Mouse (Mus musculus) monocyte, adult 5-6 weeks (primary cell): Measurements from ENCODE around the gene Prss30. TPM values are rescaled to one million over a fixed set of nuclear protein-coding genes. Genes with fewer than 3 reads are reported as not detected.

Experiments used
- ATAC-seq: fragments of 153-309, 156-312 bp; replicated peaks from 2 replicates; pipeline ENCODE4 v1.8.0; 2017; ENCODE audit warnings: mild to moderate bottlenecking; ENCODE audit not compliant: low TSS enrichment, insufficient number of reproducible peaks, severe bottlenecking, poor library complexity, low FRiP score
- total RNA-seq: library from RNA; stranded (forward); fragments of 200-1000, 200-491, 200-594 nt; gene quantifications from 3 replicates; pipeline ENCODE4 v1.2.3, GENCODE M21; 2017

Gene Prss30
- 0.76 to 1.2 TPM in 2 of 3 replicates, not detected in the other for total RNA-seq

GRCm38 (mm10) chr17:23980297-23980909, at the start of gene Prss30:
Gene Prss30, minus strand, starts transcription at chr17:23980566.
- ATAC-seq, result peak; percentile 64

GRCm38 (mm10) chr17:24029477-24029876, 49.1 kb upstream of the Prss30 start:
- ATAC-seq, result no peak

- ATAC-seq, result 0 out of 2 replicates have a peak, but pooled peaks have one; percentile 17
Observed at GRCm38 (mm10) chr17:24021375-24022199, 41.2 kb upstream of the Prss30 start.

DNA sequence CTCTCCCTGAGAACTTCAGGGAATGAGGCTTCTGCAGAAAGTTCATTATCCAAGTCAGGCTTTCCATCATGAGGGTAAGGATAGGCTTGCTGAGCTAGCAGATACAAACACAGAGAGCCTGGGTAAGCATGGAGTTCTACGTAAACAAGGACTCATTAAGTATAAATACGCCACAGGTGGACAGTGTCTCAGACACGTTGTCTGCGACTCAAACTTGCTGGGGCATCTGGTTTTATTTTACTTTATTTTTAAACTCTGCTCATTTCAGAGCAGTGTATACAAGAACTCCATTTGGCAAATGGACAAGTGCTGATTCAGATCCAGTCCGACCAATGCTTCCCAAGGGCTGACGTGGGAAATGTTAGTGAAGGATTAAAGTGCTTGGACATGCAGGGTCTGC, 40.3 kb upstream of the Prss30 start:
- ATAC-seq, result no peak

DNA sequence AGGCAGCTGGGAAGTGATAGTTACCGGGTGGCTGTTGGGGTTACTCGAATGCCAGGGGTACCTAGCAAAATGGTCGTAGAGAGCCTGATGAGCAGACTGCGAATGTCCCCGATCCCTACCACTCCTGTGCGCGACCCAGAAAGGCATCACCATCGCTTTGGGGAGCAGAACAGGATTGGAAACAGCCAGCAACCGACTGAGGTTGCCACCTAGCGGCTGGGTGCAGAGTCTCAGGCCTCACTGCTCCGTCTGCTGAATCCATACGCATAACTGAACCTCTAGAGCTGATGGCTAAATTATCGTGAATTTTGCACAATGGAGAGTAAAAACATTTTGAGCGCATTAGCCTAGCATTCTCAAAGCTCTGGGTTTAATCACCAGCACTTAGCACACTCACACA, 35.4 kb upstream of the Prss30 start:
- peak; percentile 73 for ATAC-seq

GRCm38 (mm10) chr17:24014433-24014965, 34.1 kb upstream of the Prss30 start:
- ATAC-seq, result no peak

- ATAC-seq, result no peak
Observed at GRCm38 (mm10) chr17:24012921-24013320, 32.6 kb upstream of the Prss30 start.

GRCm38 (mm10) chr17:24009617-24010016, 29.3 kb upstream of the Prss30 start:
- ATAC-seq, result no peak

DNA sequence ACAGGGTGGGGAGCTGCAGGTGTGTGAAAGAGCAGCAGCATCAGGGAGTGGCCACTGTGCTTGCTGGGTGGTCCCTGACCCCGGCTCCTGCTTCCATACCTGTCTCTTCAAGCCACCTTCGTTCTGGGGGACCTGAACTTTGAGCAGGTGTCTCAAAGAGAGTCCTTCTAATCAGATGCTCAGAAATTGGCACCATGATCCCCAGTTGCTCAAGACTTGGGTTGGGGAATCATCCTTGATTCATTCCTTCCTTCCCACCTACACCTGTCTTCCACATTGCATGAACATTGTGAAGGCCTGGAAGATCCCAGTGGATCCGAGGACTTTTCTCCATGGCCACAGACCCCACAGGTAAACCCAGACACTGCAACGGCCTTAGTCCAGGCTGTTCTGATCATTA, 27.7 kb upstream of the Prss30 start:
- no peak for ATAC-seq

DNA sequence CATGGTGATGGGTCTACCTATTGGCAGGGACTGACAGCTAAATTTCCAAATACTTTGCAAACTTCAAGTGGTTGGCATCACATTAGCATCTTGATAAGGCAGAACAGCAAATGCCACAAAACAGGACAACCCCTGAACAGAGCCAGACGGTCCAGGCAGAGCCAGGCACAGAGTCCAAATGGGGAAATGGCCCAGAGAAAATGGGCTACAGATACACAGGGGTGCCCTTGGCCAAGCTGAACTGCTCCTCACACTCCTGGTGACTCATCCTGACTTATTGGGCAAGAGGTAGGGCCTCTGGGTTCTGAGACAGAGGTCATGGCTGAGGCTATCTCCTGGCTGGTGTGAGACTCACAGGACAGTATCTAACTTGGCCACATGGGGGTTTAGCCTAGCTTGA, 27.0 kb upstream of the Prss30 start:
- ATAC-seq, result peak; percentile 94

DNA sequence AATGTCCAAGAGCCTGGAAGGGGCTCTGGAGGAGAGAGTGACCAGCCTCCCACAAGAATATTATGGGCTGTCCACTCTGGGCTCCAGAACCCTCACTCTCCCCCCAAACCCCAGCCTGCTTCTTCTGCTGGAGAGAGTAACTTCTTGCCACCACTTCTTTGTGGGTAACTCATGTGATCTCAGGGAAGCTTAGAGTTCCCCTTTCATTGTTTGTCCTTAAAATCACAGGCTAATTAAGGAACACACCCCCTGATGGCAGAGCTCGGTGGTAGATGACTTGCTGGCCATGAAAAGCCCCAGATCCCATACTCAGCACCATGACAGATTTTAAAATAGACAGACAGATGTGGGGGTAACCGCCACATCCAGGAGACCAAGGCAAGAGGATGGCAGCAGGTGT, 26.6 kb upstream of the Prss30 start:
- ATAC-seq, result peak; percentile 71

- ATAC-seq, result no peak
Observed at GRCm38 (mm10) chr17:24005049-24005448, 24.7 kb upstream of the Prss30 start.

DNA sequence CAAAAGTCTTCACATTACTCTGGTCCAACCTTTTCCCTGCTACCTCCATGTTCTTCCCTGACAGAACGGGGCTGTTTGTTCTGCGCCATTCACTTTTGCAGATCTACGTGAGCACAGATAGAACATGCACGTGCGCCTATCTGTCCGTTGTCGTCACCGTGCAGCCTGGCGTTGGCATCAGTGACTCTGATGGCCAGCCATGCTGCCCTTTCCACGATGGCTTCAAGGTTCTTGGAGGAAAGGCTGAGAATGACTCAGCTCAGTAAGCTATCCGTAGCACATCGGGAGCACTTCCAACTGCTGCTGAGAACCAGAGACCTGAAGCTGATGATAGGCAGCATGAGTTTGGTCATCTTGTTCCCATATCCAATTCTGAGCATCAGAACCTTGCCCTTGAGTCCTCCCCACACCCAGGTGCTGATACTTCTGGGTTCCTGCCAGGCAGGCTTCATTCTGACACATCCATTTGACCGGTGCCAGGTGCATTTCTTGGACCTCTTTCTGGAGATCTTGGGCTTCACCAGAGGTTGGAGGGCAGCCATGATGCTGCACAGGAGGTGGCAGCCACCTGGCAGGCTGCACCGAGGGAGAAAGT, 23.8 kb upstream of the Prss30 start:
- ATAC-seq, result no peak

DNA sequence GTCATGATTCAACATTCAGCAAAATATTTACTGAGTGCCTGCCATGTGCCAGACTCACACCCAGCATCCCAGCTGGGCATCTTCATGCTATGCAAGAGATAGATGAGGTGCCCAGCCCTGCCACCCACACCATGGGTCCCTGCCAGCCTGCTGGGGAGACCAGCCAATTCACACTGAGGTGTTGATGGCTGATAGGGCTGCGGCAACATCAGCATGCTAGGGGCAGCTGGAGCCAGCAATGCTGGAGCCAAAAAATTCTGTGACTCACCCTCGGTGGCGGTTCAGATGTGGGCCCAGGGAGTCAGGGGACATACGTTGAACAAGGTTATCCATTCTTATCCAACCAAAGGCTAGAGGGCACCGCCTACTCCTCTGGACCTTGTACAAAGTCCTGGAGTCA, 20.0 kb upstream of the Prss30 start:
- ATAC-seq, result no peak

DNA sequence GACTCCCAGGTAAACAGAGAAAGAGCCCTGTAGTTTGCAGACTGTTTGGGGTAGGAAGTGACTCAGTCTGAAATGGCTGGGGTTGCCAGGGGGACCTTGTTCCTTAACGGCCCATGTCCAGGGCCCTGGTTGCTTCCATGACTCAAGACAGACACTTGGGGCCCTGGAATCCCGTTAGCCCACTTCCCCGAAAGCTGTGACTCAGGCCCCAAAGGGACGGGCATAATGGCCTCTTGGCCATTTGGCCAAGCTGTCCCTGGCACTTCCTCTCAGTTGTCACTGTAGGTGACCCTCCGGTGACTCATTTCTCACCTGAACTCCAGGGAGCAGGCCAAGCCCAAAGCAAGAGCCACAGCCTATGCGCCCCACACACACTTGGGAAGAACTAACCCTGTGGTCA, 18.0 kb upstream of the Prss30 start:
- no peak for ATAC-seq

- ATAC-seq, result no peak
Observed at GRCm38 (mm10) chr17:23997901-23998300, 17.5 kb upstream of the Prss30 start, which contains the start of gene Prss22. Gene Prss22, minus strand, starts transcription at chr17:23998100.

- no peak for ATAC-seq
Observed at GRCm38 (mm10) chr17:23995421-23995820, 15.1 kb upstream of the Prss30 start.

- ATAC-seq, result no peak
Observed at GRCm38 (mm10) chr17:23994667-23995066, 14.3 kb upstream of the Prss30 start.

DNA sequence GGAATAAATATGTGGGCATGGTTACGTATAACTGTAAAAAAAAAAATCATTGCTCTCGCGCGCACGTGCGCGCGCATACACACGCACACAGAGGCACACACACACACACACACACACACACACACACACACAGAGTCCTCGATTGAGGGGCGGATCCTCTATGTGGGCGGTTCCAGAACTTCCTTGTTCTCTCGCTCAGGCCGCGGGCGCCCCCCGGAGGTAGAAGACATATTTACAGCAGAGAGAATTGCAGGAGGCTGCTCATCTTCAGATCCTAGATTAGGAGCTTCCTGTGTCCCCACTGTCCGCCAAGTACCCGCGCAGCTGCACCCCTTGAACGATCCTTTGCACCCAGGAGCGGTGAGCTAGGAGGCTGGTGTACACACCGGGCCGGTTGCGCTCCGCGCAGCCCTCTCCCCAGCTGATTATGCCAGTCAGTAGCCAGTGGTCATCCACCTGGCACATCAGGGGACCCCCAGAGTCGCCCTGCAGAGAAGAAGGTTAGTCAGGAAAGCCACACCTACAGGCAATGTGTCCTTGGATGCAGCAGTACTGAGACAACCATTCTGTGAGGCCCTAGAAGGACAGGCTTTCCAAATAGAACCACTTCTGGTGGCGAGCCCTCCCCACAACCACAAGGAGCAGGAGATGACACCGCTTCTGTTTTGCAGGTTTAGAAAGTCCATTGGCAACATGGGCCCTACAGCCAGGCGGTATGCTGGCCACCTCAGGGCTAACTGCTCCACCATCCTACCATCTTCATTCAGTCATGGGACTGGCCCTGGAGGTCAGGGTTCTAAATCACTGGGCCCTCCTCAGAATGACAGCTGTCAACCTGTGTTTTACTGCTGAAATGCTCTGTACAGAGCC, 13.4 kb upstream of the Prss30 start:
- peak; percentile 91 for ATAC-seq
